Mouse (Mus musculus) R1 (cell line): ENCODE measurements around the gene Zfp3.

ENCODE experiments used
- DNase-seq: peaks from one replicate; pipeline ENCODE4 v3.0.0-alpha.2; 2018; ENCODE audit warnings: low read depth, low spot score

Zfp3 gene

GRCm38 (mm10) chr11:70806697-70807096 lies 42.7 kb downstream of the Zfp3 start:
- DNase-seq = no peak

- no peak for DNase-seq
These were observed 43.6 kb downstream of the Zfp3 start for GRCm38 (mm10) chr11:70807630-70808029.

- DNase-seq = no peak
These were observed 44.1 kb downstream of the Zfp3 start for GRCm38 (mm10) chr11:70808101-70808500.

- no peak for DNase-seq
These were observed 45.0 kb downstream of the Zfp3 start for GRCm38 (mm10) chr11:70809011-70809410.

GRCm38 (mm10) chr11:70811041-70811440 lies 47.0 kb downstream of the Zfp3 start:
- no peak for DNase-seq

- no peak for DNase-seq
These were observed 47.6 kb downstream of the Zfp3 start for GRCm38 (mm10) chr11:70811471-70812240.

- no peak for DNase-seq
These were observed 48.4 kb downstream of the Zfp3 start, which contains the start of gene Scimp for GRCm38 (mm10) chr11:70812365-70812764. Scimp (minus strand) TSS chr11:70812586.

- peak; percentile 16 for DNase-seq
These were observed 51.1 kb downstream of the Zfp3 start for GRCm38 (mm10) chr11:70815071-70815470.

GRCm38 (mm10) chr11:70815498-70816078 lies 51.6 kb downstream of the Zfp3 start:
- DNase-seq = peak; percentile 85

- DNase-seq = no peak
These were observed 52.8 kb downstream of the Zfp3 start for GRCm38 (mm10) chr11:70816770-70817169.

GRCm38 (mm10) chr11:70820120-70820519 lies 56.1 kb downstream of the Zfp3 start:
- DNase-seq = no peak

- no peak for DNase-seq
These were observed 58.0 kb downstream of the Zfp3 start for GRCm38 (mm10) chr11:70821728-70822591.
